Mouse (Mus musculus): ENCODE measurements around the gene Ablim1. TPM values are rescaled to one million over a fixed set of nuclear protein-coding genes. Genes with fewer than 3 reads are reported as not detected.
A peak's percentile ranks its signal among the peaks of the same experiment; 100 is the strongest.

Ablim1 gene
- polyA plus RNA-seq, 1 experiment from 2014 or later = 41.9 TPM

DNA sequence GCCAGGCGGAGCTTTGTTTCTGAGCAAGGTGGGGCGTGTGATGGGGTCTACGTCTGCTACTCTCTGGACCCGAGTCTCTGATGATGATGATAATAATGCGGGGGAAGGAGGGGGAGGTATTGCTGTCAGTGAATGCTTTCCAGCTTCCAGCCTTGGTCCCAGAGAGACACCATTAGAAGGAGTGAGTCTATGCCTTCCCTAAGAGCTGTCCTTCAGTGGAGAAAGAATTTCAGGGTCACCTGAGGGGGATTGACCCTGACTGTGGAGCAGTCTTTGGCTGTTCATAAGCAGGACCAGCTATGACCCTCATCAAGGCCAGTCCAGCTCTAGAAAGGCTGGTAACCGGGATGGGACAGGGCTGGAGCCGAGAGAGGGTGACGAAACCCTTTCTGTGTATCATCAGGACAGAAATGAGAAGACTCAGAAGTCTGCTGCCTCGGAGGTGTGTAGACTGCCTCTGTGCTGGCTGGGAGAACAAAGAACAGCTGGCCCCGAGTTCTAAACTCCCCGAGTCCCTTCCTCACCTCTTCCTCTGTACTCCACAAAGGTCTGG, 370 bp upstream of the Ablim1 start:
- 37% methylated on average over 11 of the region's 11 CpGs for WGBS
- Histone ChIP-seq H3K4me1 (peaks cover 14% of the 10 kb centered on the region), H3K36me3 (no peaks in the 10 kb centered on the region), H3K4me3 (peak overlapping the region; percentile 77), H3K27me3 (ENCODE audit: insufficient read depth, poor library complexity, severe bottlenecking) (peaks cover 44% of the 10 kb centered on the region), H3K9me3 (no peaks in the 10 kb centered on the region), H3K27ac (peak overlapping the region; percentile 90)
- DNase-seq (ENCODE audit: low spot score) = no peak

- 76% methylated on average over 3 of the region's 3 CpGs for WGBS
- Histone ChIP-seq H3K27me3 (ENCODE audit: insufficient read depth, poor library complexity, severe bottlenecking) (peaks cover 44% of the 10 kb centered on the region), H3K27ac (peak overlapping the region; percentile 90; the same call in 1 of the 2 replicates)
Observed at GRCm38 (mm10) chr19:57313891-57314345, 801 bp downstream of the Ablim1 start.

GRCm38 (mm10) chr19:57313226-57313625, 1.5 kb downstream of the Ablim1 start:
- Histone ChIP-seq H3K4me1 (peaks cover 14% of the 10 kb centered on the region), H3K27me3 (ENCODE audit: insufficient read depth, poor library complexity, severe bottlenecking) (peaks cover 44% of the 10 kb centered on the region), H3K4me3 (no peak overlapping the region), H3K36me3 (no peaks in the 10 kb centered on the region), H3K27ac (no peak overlapping the region), H3K9me3 (no peaks in the 10 kb centered on the region)
- 73% methylated on average over 10 of the region's 10 CpGs for WGBS
- DNase-seq (ENCODE audit: low spot score) = no peak

More at GRCm38 (mm10) chr19:57313891-57314345, 801 bp downstream of the Ablim1 start:
- Histone ChIP-seq H3K9me3 (no peaks in the 10 kb centered on the region), H3K4me1 (peaks cover 14% of the 10 kb centered on the region), H3K36me3 (no peaks in the 10 kb centered on the region), H3K4me3 (peak overlapping the region; percentile 77)
- DNase-seq (ENCODE audit: low spot score) = no peak

DNA sequence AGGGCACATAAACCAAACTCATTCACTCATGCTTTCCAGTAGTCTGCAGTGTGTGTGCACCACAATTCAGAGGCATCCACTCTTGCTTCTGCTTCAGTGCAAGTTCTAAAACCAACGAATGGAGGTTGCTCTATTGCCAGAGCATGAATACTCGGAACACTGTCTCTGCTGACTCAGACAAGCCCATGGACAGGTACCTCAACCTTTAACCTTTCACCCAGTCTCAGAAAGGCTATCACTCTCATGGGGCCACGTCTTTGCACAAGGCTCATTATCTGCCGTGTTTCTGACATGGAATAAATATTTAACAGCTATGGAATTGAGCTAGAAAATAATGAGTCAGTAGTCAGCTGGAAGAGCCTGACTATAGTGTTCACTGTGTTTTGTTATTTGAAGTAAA, 4.7 kb downstream of the Ablim1 start:
- Histone ChIP-seq H3K4me1 (peaks cover 23% of the 10 kb centered on the region), H3K4me3 (no peak overlapping the region), H3K9me3 (no peaks in the 10 kb centered on the region), H3K36me3 (no peaks in the 10 kb centered on the region), H3K27me3 (ENCODE audit: insufficient read depth, poor library complexity, severe bottlenecking) (peaks cover 30% of the 10 kb centered on the region), H3K27ac (no peak overlapping the region)
- 67% methylated on average over 4 of the region's 4 CpGs for WGBS
- no peak for DNase-seq (ENCODE audit: low spot score)

DNA sequence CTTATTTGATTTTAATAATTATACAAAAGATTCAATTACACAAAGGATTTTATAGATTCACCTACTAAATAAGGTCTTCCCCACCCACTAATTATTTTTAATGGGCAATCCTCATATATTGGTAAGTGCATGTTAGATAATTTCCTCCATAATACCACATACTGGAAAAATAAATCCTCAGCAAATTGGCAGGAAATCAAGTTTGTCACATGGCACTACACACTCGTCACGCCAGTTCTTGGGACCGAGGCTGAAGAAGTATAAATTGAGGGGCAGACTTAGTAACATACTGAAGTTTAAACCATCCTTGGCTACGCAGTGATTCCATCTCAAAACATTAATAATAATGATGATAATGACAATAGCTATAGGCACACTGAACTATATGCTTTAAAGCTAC, 8.1 kb downstream of the Ablim1 start:
- H3K4me1 ChIP-seq = peaks cover 17% of the 10 kb centered on the region; the same call in 1 of the 2 replicates
- no peak for DNase-seq (ENCODE audit: low spot score)
- no peaks in the 10 kb centered on the region for H3K36me3 ChIP-seq
- H3K9me3 ChIP-seq = no peaks in the 10 kb centered on the region
- H3K27ac ChIP-seq = no peak overlapping the region
- H3K4me3 ChIP-seq = no peak overlapping the region
- H3K27me3 ChIP-seq (ENCODE audit: insufficient read depth, poor library complexity, severe bottlenecking) = no peaks in the 10 kb centered on the region; the same call in 1 of the 2 replicates
- WGBS = 83% methylated on average over 4 of the region's 4 CpGs

GRCm38 (mm10) chr19:57305972-57306371, 8.7 kb downstream of the Ablim1 start:
- H3K4me3 ChIP-seq = no peak overlapping the region
- H3K27ac ChIP-seq = 0 out of 2 replicates have a peak overlapping the region, but pooled peaks have one; percentile 52
- no peaks in the 10 kb centered on the region for H3K36me3 ChIP-seq
- H3K4me1 ChIP-seq = peaks cover 17% of the 10 kb centered on the region; the same call in 1 of the 2 replicates
- H3K27me3 ChIP-seq (ENCODE audit: insufficient read depth, poor library complexity, severe bottlenecking) = peaks cover 2% of the 10 kb centered on the region; the same call in 1 of the 2 replicates
- DNase-seq (ENCODE audit: low spot score) = no peak
- WGBS = 34% methylated on average over 8 of the region's 8 CpGs
- H3K9me3 ChIP-seq = no peaks in the 10 kb centered on the region

DNA sequence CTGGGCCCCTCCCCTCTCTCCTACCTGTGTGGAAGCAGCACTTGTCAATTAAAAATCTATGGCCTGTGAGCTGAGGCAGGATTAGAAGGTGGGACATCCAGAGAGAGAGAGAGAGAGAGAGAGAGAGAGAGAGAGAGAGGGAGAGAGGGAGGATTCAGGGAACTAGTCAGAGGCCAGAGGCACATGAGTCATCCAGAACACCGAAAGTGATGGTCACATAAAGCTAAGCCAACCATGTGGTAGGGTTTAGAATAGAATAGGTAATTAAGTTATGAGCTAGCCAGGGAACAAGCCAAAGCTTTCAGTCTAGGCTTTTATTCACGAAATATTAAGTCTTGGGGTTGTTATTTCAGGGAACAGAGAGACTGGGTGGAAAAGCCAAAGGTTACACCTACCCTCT, 10.1 kb downstream of the Ablim1 start:
- Histone ChIP-seq H3K9me3 (no peaks in the 10 kb centered on the region), H3K4me3 (no peak overlapping the region), H3K27me3 (ENCODE audit: insufficient read depth, poor library complexity, severe bottlenecking) (peaks cover 10% of the 10 kb centered on the region; the same call in 1 of the 2 replicates), H3K27ac (no peak overlapping the region), H3K36me3 (no peaks in the 10 kb centered on the region), H3K4me1 (peaks cover 17% of the 10 kb centered on the region; the same call in 1 of the 2 replicates)
- DNase-seq (ENCODE audit: low spot score) = no peak
- 87% methylated on average over 2 of the region's 2 CpGs for WGBS

DNA sequence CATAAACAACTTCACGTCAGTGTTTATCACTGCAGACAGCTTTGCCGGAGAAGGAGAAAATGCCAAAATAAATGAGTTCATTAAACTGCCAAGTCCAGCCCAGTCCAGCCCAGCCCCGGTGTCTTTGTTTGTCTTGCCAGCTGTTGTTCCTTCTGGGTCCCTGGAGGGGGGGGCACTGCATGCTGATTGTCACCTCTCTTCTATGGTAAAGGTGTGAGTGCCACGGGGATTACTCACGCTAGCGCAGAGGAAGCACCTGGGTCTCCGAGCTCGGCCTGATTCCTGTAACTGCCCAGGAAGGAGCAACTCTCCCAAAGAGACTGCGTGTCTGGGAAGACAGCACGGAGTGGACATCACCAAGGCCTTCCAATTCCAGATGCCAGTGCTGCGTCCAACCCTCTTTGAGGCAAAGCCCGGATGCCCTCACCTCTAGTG, 12.7 kb downstream of the Ablim1 start:
- Histone ChIP-seq H3K4me3 (no peak overlapping the region), H3K27ac (no peak overlapping the region), H3K9me3 (no peaks in the 10 kb centered on the region), H3K27me3 (ENCODE audit: insufficient read depth, poor library complexity, severe bottlenecking) (peaks cover 10% of the 10 kb centered on the region; the same call in 1 of the 2 replicates), H3K4me1 (peaks cover 10% of the 10 kb centered on the region; the same call in 1 of the 2 replicates), H3K36me3 (no peaks in the 10 kb centered on the region)
- DNase-seq (ENCODE audit: low spot score) = no peak
- WGBS = 70% methylated on average over 12 of the region's 12 CpGs

- no peak for DNase-seq (ENCODE audit: low spot score)
- no peak overlapping the region for H3K27ac ChIP-seq
Observed at GRCm38 (mm10) chr19:57298006-57298405, 16.7 kb downstream of the Ablim1 start.

DNA sequence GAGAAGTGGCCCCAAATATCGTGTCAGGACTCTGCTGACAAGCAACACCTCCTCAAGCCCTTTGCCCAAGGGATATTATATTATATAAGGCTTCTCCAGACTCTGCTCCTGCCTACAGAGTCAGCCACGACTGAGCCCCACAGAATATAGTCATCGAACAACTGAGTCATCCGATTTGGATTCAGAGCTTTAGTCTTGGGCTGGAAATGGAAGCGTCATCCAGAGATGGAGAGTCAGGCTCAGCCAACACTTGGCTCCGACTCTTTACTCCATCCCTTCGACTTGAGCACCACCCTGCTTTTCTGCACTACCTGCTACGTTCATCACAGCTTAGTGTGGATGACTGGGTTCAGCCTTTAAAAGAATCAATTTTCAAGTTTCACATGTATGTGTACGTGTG, 17.3 kb downstream of the Ablim1 start:
- Histone ChIP-seq H3K4me3 (no peak overlapping the region), H3K36me3 (no peaks in the 10 kb centered on the region), H3K27ac (no peak overlapping the region), H3K4me1 (peaks cover 15% of the 10 kb centered on the region), H3K9me3 (no peaks in the 10 kb centered on the region), H3K27me3 (ENCODE audit: insufficient read depth, poor library complexity, severe bottlenecking) (peaks cover 10% of the 10 kb centered on the region; the same call in 1 of the 2 replicates)
- 86% methylated on average over 9 of the region's 9 CpGs for WGBS
- DNase-seq (ENCODE audit: low spot score) = no peak

More at GRCm38 (mm10) chr19:57298006-57298405, 16.7 kb downstream of the Ablim1 start:
- WGBS = 74% methylated on average over 5 of the region's 5 CpGs
- Histone ChIP-seq H3K9me3 (no peaks in the 10 kb centered on the region), H3K36me3 (no peaks in the 10 kb centered on the region), H3K4me1 (peaks cover 15% of the 10 kb centered on the region), H3K27me3 (ENCODE audit: insufficient read depth, poor library complexity, severe bottlenecking) (peaks cover 10% of the 10 kb centered on the region; the same call in 1 of the 2 replicates), H3K4me3 (no peak overlapping the region)

DNA sequence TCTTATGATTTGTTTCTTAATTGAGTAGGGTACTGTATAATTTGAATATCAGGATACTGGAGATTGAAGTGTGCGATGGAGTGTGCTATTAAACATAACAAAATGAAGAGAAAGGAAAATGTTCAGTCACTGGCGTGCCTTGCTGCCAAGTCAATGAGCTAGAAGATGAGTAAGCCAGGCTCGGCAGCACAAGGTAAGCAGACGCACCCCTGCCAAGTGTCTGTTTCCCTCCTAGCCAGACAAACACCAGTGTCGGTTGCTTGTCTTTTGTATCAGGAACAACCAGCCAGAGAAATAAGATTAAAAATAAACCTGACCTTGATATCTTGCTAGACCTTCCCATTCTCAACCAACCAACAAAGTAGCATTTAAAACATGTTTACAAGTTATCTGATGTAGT, 18.2 kb downstream of the Ablim1 start:
- H3K27ac ChIP-seq = no peak overlapping the region
- H3K4me1 ChIP-seq = peaks cover 11% of the 10 kb centered on the region
- H3K4me3 ChIP-seq = no peak overlapping the region
- H3K9me3 ChIP-seq = no peaks in the 10 kb centered on the region
- H3K36me3 ChIP-seq = no peaks in the 10 kb centered on the region
- DNase-seq (ENCODE audit: low spot score) = no peak
- WGBS = 77% methylated on average over 5 of the region's 5 CpGs
- peaks cover 10% of the 10 kb centered on the region; the same call in 1 of the 2 replicates for H3K27me3 ChIP-seq (ENCODE audit: insufficient read depth, poor library complexity, severe bottlenecking)

- WGBS = 51% methylated on average over 9 of the region's 9 CpGs
- DNase-seq (ENCODE audit: low spot score) = no peak
Observed at GRCm38 (mm10) chr19:57295521-57295920, 19.2 kb downstream of the Ablim1 start.

DNA sequence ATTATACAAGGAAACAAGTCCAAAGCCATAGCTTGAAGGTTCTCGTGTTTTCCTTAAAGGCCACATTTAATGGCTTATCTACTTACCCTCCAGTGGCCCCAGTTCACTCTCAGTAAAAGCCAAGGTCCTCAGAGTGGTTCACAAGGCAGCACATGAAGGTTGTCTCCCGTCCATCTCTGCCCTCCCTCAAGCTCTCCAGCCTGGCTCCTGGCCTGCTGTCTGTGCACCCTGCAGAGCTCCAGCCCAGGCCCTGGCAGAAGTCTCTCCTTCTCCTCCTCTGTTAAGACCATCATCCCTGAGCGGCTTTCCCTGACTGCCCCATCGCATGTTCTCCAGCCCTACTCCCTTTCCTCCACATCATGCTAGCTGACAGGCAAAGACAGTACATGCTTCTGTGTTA, 20.4 kb downstream of the Ablim1 start:
- Histone ChIP-seq H3K9me3 (no peaks in the 10 kb centered on the region), H3K27ac (no peak overlapping the region), H3K27me3 (ENCODE audit: insufficient read depth, poor library complexity, severe bottlenecking) (no peaks in the 10 kb centered on the region), H3K4me3 (no peak overlapping the region), H3K4me1 (peaks cover 17% of the 10 kb centered on the region), H3K36me3 (no peaks in the 10 kb centered on the region)
- DNase-seq (ENCODE audit: low spot score) = no peak
- 69% methylated on average over 4 of the region's 4 CpGs for WGBS

More at GRCm38 (mm10) chr19:57295521-57295920, 19.2 kb downstream of the Ablim1 start:
- H3K9me3 ChIP-seq = no peaks in the 10 kb centered on the region
- H3K4me3 ChIP-seq = no peak overlapping the region
- H3K36me3 ChIP-seq = no peaks in the 10 kb centered on the region
- no peak overlapping the region for H3K27ac ChIP-seq
- H3K27me3 ChIP-seq (ENCODE audit: insufficient read depth, poor library complexity, severe bottlenecking) = 0 out of 2 replicates have a peak, but pooled peaks cover 4% of the 10 kb centered on the region
- peaks cover 11% of the 10 kb centered on the region for H3K4me1 ChIP-seq
